ENCODE assay signal across 20 mouse cellular contexts in genomic region chr14:86656262-86656661, GRCm38 (mm10).
A peak's percentile ranks its signal among the peaks of the same experiment; 100 is the strongest.
DNase-seq lines count a peak whose midpoint lies in the region; ATAC-seq and TF ChIP-seq lines count a peak whose summit lies in the region.
"Had no signal": no experiment of that assay in that cellular context is flagged by ENCODE, and none has a peak within 500 bp of the region (broad histone marks: within the 10 kb centered on the region; RNA-seq: fewer than 3 reads in every experiment).

No protein-coding gene starts in this region.

- no peak for TF ChIP-seq POLR2A in liver, adult 2 months (IDR thresholded peaks at IDR 0.05; ENCODE audit: extremely low read depth, insufficient read depth, low read length)

- no peak for TF ChIP-seq EP300 in heart, postnatal 0 days (IDR thresholded peaks at IDR 0.05; ENCODE audit: low read depth)

- no peaks in the 10 kb centered on the region for H3K27me3 ChIP-seq in heart, postnatal 0 days (ENCODE audit: control insufficient read depth, insufficient read depth, low read length)
- H3K27me3 ChIP-seq in liver, adult 2 months (ENCODE audit: control insufficient read depth, insufficient read depth, low read length) = no peaks in the 10 kb centered on the region
- no peaks in the 10 kb centered on the region for H3K27me3 ChIP-seq in liver, embryonic 11.5 days (replicated peaks; ENCODE audit: control insufficient read depth, insufficient read depth, low read length)
- H3K27me3 ChIP-seq: embryonic facial prominence, embryonic 13.5 days; forebrain, embryonic 13.5 days; heart, embryonic 13.5 days; hindbrain, embryonic 15.5 days had no signal

- DNase-seq in heart, postnatal 0 days (ENCODE audit: low spot score) = peak; percentile 14
- no peak for DNase-seq in heart, postnatal 25 days (ENCODE audit: low spot score)
- peak; percentile 4 for DNase-seq in liver, adult 2 months (ENCODE audit: extremely low read depth, low read depth, low spot score)
- DNase-seq in liver, embryonic 11.5 days (ENCODE audit: low spot score) = no peak
- no peak for DNase-seq in natural killer cell, adult 2 months (ENCODE audit: low spot score in 2 of 2)
- no peak for DNase-seq in Muller cell, postnatal 12 days (ENCODE audit: inconsistent ontology term)
- DNase-seq: adrenal gland, adult 8-10 months; adrenal gland, postnatal 36 days; cerebellum, adult 2 months; cerebellum, postnatal 10 days; embryo, embryonic 11 days; forebrain, postnatal 0 days; gastrocnemius, postnatal 14 days; heart, postnatal 10 days had no signal

- no peaks in the 10 kb centered on the region for H3K36me3 ChIP-seq in heart, postnatal 0 days (replicated peaks; ENCODE audit: control insufficient read depth, insufficient read depth, low read length)
- H3K36me3 ChIP-seq in liver, adult 2 months (ENCODE audit: control insufficient read depth, insufficient read depth, low read length) = no peaks in the 10 kb centered on the region
- H3K36me3 ChIP-seq in liver, embryonic 11.5 days (ENCODE audit: control insufficient read depth, insufficient read depth, low read length) = no peaks in the 10 kb centered on the region
- H3K36me3 ChIP-seq: embryonic facial prominence, embryonic 13.5 days; hindbrain, embryonic 15.5 days had no signal

- H3K4me1 ChIP-seq in heart, postnatal 0 days (ENCODE audit: control insufficient read depth, insufficient read depth) = no peaks in the 10 kb centered on the region
- no peaks in the 10 kb centered on the region for H3K4me1 ChIP-seq in liver, adult 2 months (ENCODE audit: control insufficient read depth, insufficient read depth, low read length)
- H3K4me1 ChIP-seq in liver, embryonic 11.5 days (replicated peaks; ENCODE audit: control insufficient read depth, insufficient read depth, low read length) = no peaks in the 10 kb centered on the region
- H3K4me1 ChIP-seq: forebrain, embryonic 13.5 days; heart, embryonic 13.5 days; hindbrain, embryonic 15.5 days had no signal

- intact Hi-C loops in heart, postnatal 25 days (cut with DNase I) = no loop called here

- 54% methylated on average over 5 of the region's 5 CpGs for WGBS in heart, postnatal 0 days
- 69% methylated on average over 5 of the region's 5 CpGs for WGBS in liver, adult 2 months
- 69% methylated on average over 5 of the region's 5 CpGs for WGBS in liver, embryonic 11.5 days

- H3K4me2 ChIP-seq in heart, postnatal 0 days (ENCODE audit: low read depth, low read length) = no peak overlapping the region
- H3K4me2 ChIP-seq in liver, embryonic 11.5 days = no peak overlapping the region
- H3K4me2 ChIP-seq: embryonic facial prominence, embryonic 13.5 days; forebrain, embryonic 13.5 days; heart, embryonic 13.5 days; hindbrain, embryonic 15.5 days had no signal

- no peak overlapping the region for H3K4me3 ChIP-seq in heart, postnatal 0 days (ENCODE audit: low read depth, low read length)
- no peak overlapping the region for H3K4me3 ChIP-seq in liver, adult 2 months (ENCODE audit: insufficient read depth, low read depth, low read length)
- H3K4me3 ChIP-seq in liver, embryonic 11.5 days (ENCODE audit: low read depth, low read length) = no peak overlapping the region
- H3K4me3 ChIP-seq: embryonic facial prominence, embryonic 13.5 days; forebrain, embryonic 13.5 days; heart, embryonic 13.5 days; hindbrain, embryonic 15.5 days had no signal

- H3K9me3 ChIP-seq in heart, postnatal 0 days (replicated peaks; ENCODE audit: control insufficient read depth, low read length) = no peaks in the 10 kb centered on the region
- H3K9me3 ChIP-seq in liver, embryonic 11.5 days (ENCODE audit: control insufficient read depth, low read length) = no peaks in the 10 kb centered on the region
- H3K9me3 ChIP-seq: embryonic facial prominence, embryonic 13.5 days; forebrain, embryonic 13.5 days; heart, embryonic 13.5 days; hindbrain, embryonic 15.5 days had no signal

- TF ChIP-seq CTCF in heart, postnatal 0 days (IDR thresholded peaks at IDR 0.05; ENCODE audit: low read depth) = no peak
- no peak for TF ChIP-seq CTCF in liver, adult 2 months (IDR thresholded peaks at IDR 0.05; ENCODE audit: low read depth, low read length)

- H3K27ac ChIP-seq in heart, postnatal 0 days (ENCODE audit: low read depth) = no peak overlapping the region
- H3K27ac ChIP-seq in liver, adult 2 months (replicated peaks; ENCODE audit: insufficient read depth, low read depth, low read length) = no peak overlapping the region
- no peak overlapping the region for H3K27ac ChIP-seq in liver, embryonic 11.5 days (ENCODE audit: low read depth, low read length)
- H3K27ac ChIP-seq: embryonic facial prominence, embryonic 13.5 days; forebrain, embryonic 13.5 days; heart, embryonic 13.5 days; hindbrain, embryonic 15.5 days had no signal

- no peaks in the 10 kb centered on the region for H3K79me2 ChIP-seq in liver, adult 2 months (ENCODE audit: control insufficient read depth, insufficient read depth, low read length)

- no peak overlapping the region for H3K9ac ChIP-seq in heart, postnatal 0 days (replicated peaks; ENCODE audit: low read depth, low read length)
- H3K9ac ChIP-seq in liver, adult 2 months (ENCODE audit: low read depth, low read length) = no peak overlapping the region
- H3K9ac ChIP-seq in liver, embryonic 11.5 days (ENCODE audit: low read depth, low read length) = no peak overlapping the region
- H3K9ac ChIP-seq: embryonic facial prominence, embryonic 13.5 days; forebrain, embryonic 13.5 days; forebrain, postnatal 0 days; heart, embryonic 13.5 days; hindbrain, embryonic 15.5 days had no signal

- no peak for ATAC-seq in heart, postnatal 0 days (ENCODE audit: insufficient read depth, low read depth)
- no peak for ATAC-seq in liver, embryonic 11.5 days (replicated peaks; ENCODE audit: low FRiP score)
- peak; percentile 91 for ATAC-seq in granulocyte monocyte progenitor cell, adult 5-6 weeks (replicated peaks; ENCODE audit: poor library complexity, severe bottlenecking)
- ATAC-seq: forebrain, embryonic 13.5 days; forebrain, postnatal 0 days; inflammation-experienced regulatory T-cells, adult 6 months had no signal

Comparison
In these comparisons a context has a peak if more than half of its experiments do, and no peak if none do; other contexts are left out.
1. DNase-seq: peak in heart, postnatal 0 days (single experiment) and liver, adult 2 months (single experiment); none in heart, postnatal 25 days (single experiment), liver, embryonic 11.5 days (single experiment), natural killer cell, adult 2 months (0 of 2) and Muller cell, postnatal 12 days (single experiment).